Mouse (Mus musculus): ENCODE data around the gene Mup9.
"Not testable (repeated sequence)": the region's sequence is repeated elsewhere in the genome, so short reads cannot be mapped to it uniquely, and the experiment has no call there.

The Mup9 gene

DNA sequence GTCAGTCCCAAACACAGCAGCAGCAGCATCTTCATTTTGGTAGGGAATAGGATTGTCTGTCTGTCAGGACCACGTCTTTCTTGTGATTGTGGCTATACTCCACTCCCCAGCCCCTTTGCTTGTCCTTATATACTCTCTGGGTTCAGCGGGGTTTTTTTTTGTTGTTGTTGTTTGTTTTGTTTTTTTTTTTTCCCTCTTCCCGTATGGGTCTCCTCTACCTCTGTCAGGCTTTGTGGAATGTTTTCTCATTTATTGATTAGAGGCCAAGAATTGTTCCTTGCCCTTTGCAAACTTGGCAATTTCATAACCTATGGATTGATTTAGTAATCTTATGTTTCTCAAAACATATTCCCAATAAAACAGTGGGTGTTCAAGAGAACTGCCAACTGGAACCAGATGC is at the start of gene Mup9:
Mup9 (minus strand) TSS at position 101 of the 400 bp plus-strand sequence.
- DNase-seq (ENCODE audit: low read depth, low spot score), result not testable (repeated sequence)
